Mouse (Mus musculus): ENCODE data around the gene Crx.

DNA sequence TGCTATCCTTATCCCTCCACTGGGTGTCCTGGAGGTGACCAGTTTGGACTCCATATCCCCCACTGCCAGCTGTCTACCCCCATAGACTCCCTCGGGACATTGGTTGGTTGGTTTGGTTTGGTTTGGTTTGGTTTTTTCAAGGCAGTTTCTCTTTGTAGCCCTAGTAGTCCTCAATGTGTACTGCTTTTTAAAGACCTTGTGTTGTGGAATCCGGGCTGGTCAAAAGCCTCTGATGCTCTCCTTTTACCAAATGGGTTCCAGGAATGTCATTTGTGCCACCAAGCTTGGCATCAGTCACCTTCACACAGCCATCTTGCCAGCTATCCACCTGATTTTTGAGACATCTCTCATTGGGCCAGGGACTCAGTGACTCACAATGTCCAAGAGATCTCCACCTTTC lies 35.0 kb upstream of the Crx start:
- TF ChIP-seq POLR2A (IDR thresholded peaks at IDR 0.05; ENCODE audit: borderline replicate concordance, extremely low read depth, low read depth, low read length) = no peak
- TF ChIP-seq CTCF (IDR thresholded peaks at IDR 0.05; ENCODE audit: insufficient read depth, low read length) = no peak

All from lung, adult 2 months (tissue).